12 mouse cellular contexts compared by ENCODE assay signal in genomic region chr16:37292593-37292992, GRCm38 (mm10).
DNase-seq lines count a peak whose midpoint lies in the region; TF ChIP-seq lines count a peak whose summit lies in the region.
"Had no signal": no experiment of that assay in that cellular context is flagged by ENCODE, and none has a peak within 500 bp of the region (broad histone marks: within the 10 kb centered on the region; RNA-seq: fewer than 3 reads in every experiment).

No protein-coding gene starts in this region.

- TF ChIP-seq CTCF in left cerebral cortex, adult 2 months (IDR thresholded peaks at IDR 0.05) = peak; percentile 49

- DNase-seq in cerebellum, adult 9-11 months = peak; percentile 15
- DNase-seq in cerebellum, adult 11-12 months = no peak
- no peak for DNase-seq in left cerebral cortex, adult 2 months (ENCODE audit: extremely low spot score in 1 of 2, low spot score in 2 of 2)
- no peak for DNase-seq in left cerebral cortex, adult 11 months (ENCODE audit: low spot score)
- DNase-seq in R1 (ENCODE audit: low read depth, low spot score) = peak; percentile 15
- DNase-seq in forelimb bud, embryonic 11.5 days (ENCODE audit: low read depth, low spot score) = peak; percentile 2
- no peak for DNase-seq in layer of hippocampus, adult 9-11 months
- DNase-seq in urinary bladder, postnatal 25 days (ENCODE audit: low spot score) = no peak
- DNase-seq: B cell, adult 2 months; cerebellum, adult 8-10 months; kidney, postnatal 25 days had no signal

- H3K27ac ChIP-seq in left cerebral cortex, adult 2 months = no peak overlapping the region
- H3K27ac ChIP-seq: neural tube, embryonic 13.5 days had no signal

- intact Hi-C loops in left cerebral cortex, adult 2 months (cut with DNase I) = loop anchor here (5.0 kb wide), 1 partner anchor 390 kb away; no protein-coding TSS in a partner anchor

- H3K4me3 ChIP-seq in left cerebral cortex, adult 2 months = no peak overlapping the region
- H3K4me3 ChIP-seq: neural tube, embryonic 13.5 days had no signal

Comparison
In these comparisons a context has a peak if more than half of its experiments do, and no peak if none do; other contexts are left out.
1. DNase-seq: peak in cerebellum, adult 9-11 months (single experiment), R1 (single experiment) and forelimb bud, embryonic 11.5 days (single experiment); none in cerebellum, adult 11-12 months (single experiment), left cerebral cortex, adult 2 months (0 of 2), left cerebral cortex, adult 11 months (single experiment), layer of hippocampus, adult 9-11 months (single experiment) and urinary bladder, postnatal 25 days (single experiment).